Mouse (Mus musculus) c-Kit-positive CD71-positive TER-119-negative erythroid progenitor cells, embryonic 14.5 days (primary cell): Measurements from ENCODE around the gene Bcl2l11.
A peak's percentile ranks its signal among the peaks of the same experiment; 100 is the strongest.
"Not testable (repeated sequence)": the region's sequence is repeated elsewhere in the genome, so short reads cannot be mapped to it uniquely, and the experiment has no call there.

Experiments used
- DNase-seq: peaks from one replicate; pipeline ENCODE4 v3.0.0-alpha.2; 2013; ENCODE audit warnings: low read depth

The Bcl2l11 gene

GRCm38 (mm10) chr2:128174604-128175342 lies 48.9 kb downstream of the Bcl2l11 start:
- no peak for DNase-seq

- DNase-seq, result no peak
Measured at GRCm38 (mm10) chr2:128175625-128176024, 49.8 kb downstream of the Bcl2l11 start.

DNA sequence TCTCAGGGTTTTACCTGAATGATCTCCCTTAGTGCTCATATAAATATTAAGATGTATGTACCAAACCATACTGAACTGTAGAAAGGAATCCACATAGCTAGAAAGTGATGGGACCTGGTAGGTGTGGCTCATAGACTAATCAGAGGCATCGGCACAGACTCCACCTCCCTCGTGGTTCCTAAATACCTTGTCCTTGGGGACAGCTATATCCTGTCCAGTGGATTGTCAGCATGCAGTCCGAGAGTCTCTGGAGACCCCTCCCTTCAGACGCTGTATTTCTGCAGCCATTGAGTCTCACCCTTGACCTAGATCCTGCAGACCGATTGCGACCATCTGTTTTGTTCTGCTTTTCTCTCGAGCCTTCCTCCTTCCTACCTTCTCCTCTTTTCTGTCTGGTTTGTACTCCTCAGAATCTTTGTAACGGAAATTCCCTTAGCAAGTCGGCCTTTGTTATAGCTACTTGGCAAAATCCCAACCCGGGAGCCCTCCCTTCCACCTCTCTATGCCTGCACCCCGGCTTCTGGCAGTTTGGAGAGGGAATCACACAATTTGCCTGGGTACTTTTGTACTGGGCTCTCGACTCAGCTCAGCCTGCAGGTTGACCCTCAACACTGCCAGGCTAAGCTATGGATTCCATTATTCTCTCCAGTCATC lies 50.7 kb downstream of the Bcl2l11 start:
- no peak for DNase-seq

DNA sequence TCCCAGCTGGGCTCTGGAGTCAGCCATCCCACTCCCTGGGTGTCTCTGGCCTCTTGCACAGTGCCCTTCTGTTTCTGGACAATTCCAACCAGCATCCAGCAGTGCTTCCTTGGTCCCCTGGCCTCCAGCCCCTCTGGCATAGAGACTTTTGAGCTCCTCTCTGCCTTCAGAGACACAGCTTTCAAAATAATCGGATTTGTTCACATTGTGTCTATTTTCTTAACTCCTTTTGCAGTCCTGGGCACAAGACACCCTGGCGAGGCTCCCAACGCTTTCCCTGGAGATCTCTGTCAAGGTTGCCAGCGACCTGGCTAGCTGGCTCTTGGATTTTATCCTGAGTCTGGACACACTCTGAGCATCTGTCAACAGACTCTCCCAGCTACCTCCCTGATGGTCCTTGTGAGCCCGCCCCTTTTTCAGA lies 51.4 kb downstream of the Bcl2l11 start:
- no peak for DNase-seq

DNA sequence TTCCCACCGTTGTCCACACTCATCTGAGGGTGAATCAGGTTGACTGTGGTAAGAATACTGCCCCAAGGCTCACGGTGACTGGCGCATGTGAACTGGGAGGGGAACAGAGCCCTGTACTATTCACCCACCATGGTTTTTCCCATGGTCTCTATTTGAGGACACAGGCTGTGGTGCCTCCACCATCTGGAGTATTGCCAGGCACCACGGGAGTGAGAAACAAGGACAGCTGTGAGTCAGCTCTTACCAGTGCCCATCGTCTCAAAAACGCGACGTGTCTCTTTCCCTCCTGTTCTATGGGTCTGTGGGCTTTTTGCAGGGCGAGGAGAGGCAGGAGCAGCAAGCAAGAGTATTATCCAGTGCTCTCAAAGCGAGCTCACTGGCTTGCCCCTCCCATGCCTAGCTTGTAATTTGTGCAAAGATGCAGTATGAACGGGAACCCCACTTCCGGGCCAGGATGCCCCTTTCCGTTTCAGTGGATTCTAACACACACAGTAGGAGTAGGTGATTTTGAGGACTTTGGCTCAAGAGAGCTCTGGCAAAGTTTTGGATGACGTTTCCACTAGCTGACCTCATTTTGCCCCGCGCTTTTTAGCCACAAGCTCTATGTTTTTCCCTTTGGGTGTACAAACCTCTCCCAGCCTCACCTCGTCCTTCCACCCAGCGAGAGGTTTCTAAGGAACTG lies 53.4 kb downstream of the Bcl2l11 start:
- DNase-seq, result no peak

GRCm38 (mm10) chr2:128179808-128180379 lies 54.1 kb downstream of the Bcl2l11 start:
- DNase-seq, result peak; percentile 50

- not testable (repeated sequence) for DNase-seq
Measured at GRCm38 (mm10) chr2:128182181-128182580, 56.3 kb downstream of the Bcl2l11 start.

DNA sequence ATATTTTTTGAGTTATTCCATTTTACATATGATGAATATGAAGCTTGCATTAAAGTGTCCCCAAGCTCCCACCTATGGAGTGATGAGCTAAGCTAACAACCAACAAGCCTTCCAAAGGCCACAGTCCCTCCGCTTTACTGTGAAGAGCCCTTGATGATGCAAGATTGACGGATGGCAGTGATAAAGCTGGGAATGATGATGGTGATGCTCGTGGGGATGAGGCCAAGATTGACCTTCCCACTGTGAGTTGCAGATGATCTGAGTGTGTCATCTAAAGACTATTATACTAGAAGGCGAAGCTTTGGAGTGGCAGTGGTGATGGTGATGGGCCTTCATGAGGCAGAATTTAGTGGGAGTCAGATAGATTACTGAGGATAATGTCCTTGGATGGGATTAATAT lies 56.9 kb downstream of the Bcl2l11 start:
- DNase-seq, result no peak

GRCm38 (mm10) chr2:128183762-128184161 lies 57.9 kb downstream of the Bcl2l11 start:
- no peak for DNase-seq

DNA sequence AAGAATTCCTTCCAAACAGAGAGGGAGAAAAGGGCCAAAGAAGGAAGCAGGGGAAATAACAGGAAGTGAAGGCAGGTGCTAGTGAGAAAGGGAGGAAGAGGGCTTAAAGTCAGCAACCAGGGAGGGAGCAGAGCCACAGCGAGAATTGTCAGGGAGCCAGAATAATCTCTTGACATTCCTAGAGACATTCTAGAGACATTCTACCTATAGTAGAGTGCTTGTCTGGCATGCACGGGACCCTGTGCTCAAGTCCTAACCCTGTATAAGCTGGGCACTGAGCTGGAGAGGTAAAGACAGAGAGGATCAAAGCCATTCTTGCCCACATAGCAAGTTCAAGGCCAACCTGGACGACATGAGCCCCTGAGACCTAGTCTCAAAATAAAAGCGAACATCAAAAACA lies 60.1 kb downstream of the Bcl2l11 start:
- DNase-seq, result no peak

DNA sequence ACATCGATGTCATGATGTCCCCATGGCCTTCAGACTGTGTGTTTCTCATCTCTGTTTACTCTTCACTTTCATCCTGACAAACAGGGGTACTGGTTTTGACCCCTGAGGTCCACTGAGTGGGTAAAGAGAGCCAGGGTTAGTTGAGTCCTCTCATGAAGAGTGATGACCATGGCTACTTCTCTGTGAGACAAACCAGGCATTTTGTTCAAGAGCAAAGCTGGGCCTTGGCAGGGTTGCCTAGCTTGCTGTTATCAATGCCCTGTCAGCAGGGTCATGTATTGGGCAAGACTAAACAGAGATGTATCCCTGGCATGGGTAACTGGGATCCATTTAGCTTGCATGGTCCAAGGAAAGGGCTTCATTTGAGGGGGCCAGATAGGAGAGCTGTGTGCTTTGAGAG lies 61.4 kb downstream of the Bcl2l11 start:
- no peak for DNase-seq

DNA sequence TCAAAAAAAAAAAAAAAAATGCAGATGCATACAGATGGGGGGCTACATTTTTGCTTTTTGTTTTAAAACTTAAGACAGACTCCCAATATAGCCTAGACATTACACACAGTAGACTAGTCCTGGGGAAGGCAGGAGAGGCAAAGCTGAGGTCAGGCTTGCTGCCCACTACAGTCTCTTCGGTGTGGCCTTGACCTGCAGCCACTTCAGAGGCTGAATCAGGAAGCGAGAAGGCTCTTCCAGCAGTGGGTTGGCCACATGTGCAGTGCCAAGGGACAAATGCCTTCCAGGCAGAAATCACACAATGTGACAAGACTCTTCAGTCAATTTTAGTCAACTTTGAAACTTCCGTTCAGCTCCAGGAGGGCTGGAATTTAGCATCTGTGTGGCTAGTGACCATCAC lies 62.6 kb downstream of the Bcl2l11 start:
- no peak for DNase-seq

GRCm38 (mm10) chr2:128189691-128190090 lies 63.9 kb downstream of the Bcl2l11 start:
- DNase-seq, result no peak

DNA sequence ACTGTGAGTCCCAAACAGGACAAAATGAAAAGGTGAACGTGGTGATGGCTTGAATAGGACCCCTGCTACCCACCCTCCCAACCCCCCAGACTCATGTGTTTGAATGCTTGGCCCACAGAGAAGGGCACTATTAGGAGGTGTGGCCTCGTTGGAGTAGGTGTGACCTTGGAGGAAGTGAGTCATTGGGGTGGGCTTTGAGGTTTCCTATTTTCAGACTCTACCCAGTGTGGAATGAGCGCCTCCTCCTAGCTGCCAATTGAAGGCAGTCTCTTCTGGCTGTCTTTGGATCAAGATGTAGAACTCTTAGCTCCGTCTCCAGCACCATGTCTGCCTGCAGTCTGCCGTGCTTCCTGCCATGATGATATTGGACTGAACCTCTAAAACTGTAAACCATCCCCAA lies 64.4 kb downstream of the Bcl2l11 start:
- DNase-seq, result no peak

DNA sequence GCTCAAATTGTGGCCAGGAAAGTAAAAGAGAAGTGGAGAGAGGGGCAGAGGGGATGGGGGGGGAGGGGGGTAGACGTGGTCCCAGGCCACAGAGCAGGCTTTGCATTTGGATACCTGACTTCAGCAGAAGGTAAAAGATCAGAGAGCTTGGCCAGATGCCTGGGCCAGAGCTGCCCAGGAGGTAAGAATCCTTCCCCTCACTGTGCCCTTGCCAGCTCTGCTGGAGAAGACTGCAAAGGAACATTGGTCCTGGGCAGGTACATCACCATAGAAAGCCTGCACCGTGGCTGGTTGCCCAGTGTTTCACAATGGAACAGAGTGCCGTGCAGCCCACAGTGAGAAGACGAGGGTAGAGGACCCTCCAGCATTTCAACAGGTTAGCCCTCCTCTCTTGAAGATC lies 67.6 kb downstream of the Bcl2l11 start:
- DNase-seq, result no peak

DNA sequence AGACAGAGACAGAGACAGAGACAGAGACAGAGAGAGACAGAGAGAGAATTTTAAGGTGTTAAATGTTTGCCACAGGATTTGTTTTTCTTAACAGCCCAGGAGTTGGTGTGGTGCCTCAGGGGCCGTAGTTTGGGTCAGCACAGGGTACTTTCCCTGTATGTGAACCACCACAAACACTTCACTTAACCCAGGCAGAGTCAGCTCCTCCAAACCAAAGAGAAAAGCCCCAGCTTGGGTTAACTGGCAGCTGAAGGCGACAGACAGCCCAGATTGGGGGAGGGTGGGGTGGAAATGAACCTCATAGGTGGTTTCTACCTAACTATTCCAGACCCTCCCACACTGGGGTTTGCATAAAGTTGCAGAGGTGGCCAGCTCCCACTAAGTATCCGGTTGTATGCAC lies 71.5 kb downstream of the Bcl2l11 start:
- DNase-seq, result no peak

GRCm38 (mm10) chr2:128203147-128203546 lies 77.3 kb downstream of the Bcl2l11 start:
- DNase-seq, result no peak

DNA sequence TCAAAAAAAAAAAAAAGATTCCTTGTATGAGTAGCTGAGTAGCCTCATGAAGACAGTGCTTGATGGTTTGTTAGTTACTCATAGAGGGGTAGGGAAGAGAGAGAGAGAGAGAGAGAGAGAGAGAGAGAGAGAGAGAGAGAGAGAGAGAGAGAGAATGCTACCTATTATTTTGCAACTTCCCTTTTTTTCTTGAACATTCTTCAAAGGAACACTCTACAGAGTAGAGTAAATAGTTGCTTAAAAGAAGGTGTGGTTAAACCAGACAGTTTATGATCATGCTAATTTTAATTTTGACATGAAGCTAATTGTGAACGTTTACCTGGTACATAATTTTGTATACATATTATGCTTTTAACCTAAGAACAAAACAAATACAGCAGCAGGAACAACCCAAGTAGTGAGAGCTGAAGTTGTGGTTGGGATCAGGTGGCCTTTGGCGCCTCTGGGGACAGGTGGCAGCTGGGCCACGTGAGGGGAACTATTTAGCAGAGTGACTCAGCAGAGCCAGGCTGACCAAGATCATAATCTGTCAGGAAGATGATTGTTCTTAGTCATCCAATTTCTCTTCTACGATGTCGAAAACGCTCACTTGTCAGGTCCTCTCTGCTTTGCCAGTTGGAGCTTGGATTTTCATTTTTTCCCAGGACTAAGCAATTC lies 78.0 kb downstream of the Bcl2l11 start:
- DNase-seq, result no peak

DNA sequence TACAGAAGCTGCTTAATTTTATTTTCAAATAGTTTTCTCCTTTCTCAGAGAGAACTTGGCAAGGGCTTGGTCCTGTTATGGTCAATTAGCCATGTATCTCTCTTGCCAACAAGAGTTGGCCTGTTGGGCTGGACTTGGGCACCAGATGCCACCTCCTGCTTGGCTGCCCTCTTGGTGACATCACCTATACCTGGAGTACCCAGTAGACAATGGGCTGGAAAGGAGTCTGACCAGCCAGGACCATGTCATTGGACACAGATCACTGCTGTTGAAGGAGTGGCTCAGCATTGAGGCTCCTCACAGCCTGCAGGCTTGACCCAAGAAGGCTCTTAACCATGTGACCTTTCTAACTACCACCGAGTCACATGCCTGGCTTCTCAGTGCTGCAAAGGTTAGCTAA lies 82.7 kb downstream of the Bcl2l11 start:
- no peak for DNase-seq

DNA sequence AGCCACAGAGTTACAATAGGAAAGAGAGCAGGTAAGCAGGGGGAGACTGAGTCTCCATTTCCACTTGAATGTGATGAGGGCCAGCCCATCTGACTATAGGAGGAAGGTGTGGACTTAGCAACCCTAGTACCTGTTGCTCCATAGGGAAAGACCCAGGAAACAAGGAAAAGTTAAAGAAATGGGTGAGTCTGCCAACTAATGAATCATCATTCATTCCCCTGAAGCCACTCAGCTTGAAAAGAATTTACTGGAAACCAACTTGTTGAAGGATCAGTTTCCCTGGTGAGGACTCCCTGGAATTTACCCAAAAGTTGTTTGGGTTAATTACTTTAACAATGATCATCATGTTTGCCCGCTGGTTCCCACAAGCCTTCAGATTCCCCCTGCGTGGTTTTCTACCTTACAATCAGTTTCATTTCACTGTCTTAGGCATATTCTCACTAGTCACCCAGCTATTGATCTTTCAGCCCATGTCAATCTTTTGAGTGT lies 84.0 kb downstream of the Bcl2l11 start:
- no peak for DNase-seq

DNA sequence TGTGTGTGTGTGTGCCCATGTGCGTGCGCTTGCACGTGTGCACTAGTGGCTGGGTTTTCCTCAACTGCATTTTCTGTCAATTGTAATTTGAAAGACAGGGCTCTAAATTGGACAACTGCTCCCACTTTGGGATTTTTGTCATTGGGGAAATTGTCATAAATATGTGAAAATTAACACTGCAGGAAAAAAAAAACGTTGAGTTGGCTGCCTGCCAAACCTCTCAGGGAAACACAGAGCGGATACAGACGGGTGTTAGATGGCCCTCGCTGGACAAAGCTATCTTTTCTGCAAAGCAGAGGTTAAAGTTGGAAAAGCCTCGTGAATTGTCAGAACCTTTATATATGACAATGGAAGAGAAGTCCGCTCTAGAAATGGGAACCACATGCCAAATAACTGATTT lies 84.5 kb downstream of the Bcl2l11 start:
- DNase-seq, result no peak
